Mouse (Mus musculus) 3134 (cell line): ENCODE measurements around the gene 1700017N19Rik.
"Not testable (repeated sequence)": the region's sequence is repeated elsewhere in the genome, so short reads cannot be mapped to it uniquely, and the experiment has no call there.

ENCODE experiments used
- DNase-seq: peaks from one replicate; pipeline ENCODE4 v3.0.0-alpha.2; 2011; ENCODE audit warnings: low spot score; ENCODE audit not compliant: insufficient read length; ENCODE audit errors: extremely low read depth

Gene 1700017N19Rik

GRCm38 (mm10) chr10:100590323-100590722, at the start of gene 1700017N19Rik, which contains the start of gene 4930430F08Rik:
1700017N19Rik (plus strand) TSS chr10:100590484.
4930430F08Rik (minus strand) TSS chr10:100590423.
- DNase-seq = no peak

- DNase-seq = no peak
Observed at GRCm38 (mm10) chr10:100556566-100557175, 33.6 kb upstream of the 1700017N19Rik start.

- not testable (repeated sequence) for DNase-seq
Observed at GRCm38 (mm10) chr10:100560194-100560883, 29.9 kb upstream of the 1700017N19Rik start.

- no peak for DNase-seq
Observed at GRCm38 (mm10) chr10:100564112-100564511, 26.2 kb upstream of the 1700017N19Rik start.

GRCm38 (mm10) chr10:100571707-100572106, 18.6 kb upstream of the 1700017N19Rik start:
- no peak for DNase-seq

- DNase-seq = no peak
Observed at GRCm38 (mm10) chr10:100574505-100575149, 15.7 kb upstream of the 1700017N19Rik start.

GRCm38 (mm10) chr10:100575294-100575693, 15.0 kb upstream of the 1700017N19Rik start:
- no peak for DNase-seq

GRCm38 (mm10) chr10:100584178-100584577, 6.1 kb upstream of the 1700017N19Rik start:
- no peak for DNase-seq

GRCm38 (mm10) chr10:100588524-100588923, 1.8 kb upstream of the 1700017N19Rik start:
- DNase-seq = no peak

- DNase-seq = peak; percentile 85
Observed at GRCm38 (mm10) chr10:100588932-100589388, 1.3 kb upstream of the 1700017N19Rik start.

- DNase-seq = no peak
Observed at GRCm38 (mm10) chr10:100598339-100598738, 8.1 kb downstream of the 1700017N19Rik start.

- DNase-seq = no peak
Observed at GRCm38 (mm10) chr10:100603511-100603910, 13.2 kb downstream of the 1700017N19Rik start.

- DNase-seq = no peak
Observed at GRCm38 (mm10) chr10:100604254-100604653, 14.0 kb downstream of the 1700017N19Rik start.

GRCm38 (mm10) chr10:100617233-100617903, 27.1 kb downstream of the 1700017N19Rik start:
- no peak for DNase-seq

- DNase-seq = no peak
Observed at GRCm38 (mm10) chr10:100619474-100619873, 29.2 kb downstream of the 1700017N19Rik start.

- DNase-seq = no peak
Observed at GRCm38 (mm10) chr10:100620040-100620439, 29.8 kb downstream of the 1700017N19Rik start.

GRCm38 (mm10) chr10:100622494-100622893, 32.2 kb downstream of the 1700017N19Rik start:
- no peak for DNase-seq

- DNase-seq = peak; percentile 37
Observed at GRCm38 (mm10) chr10:100629762-100630438, 39.6 kb downstream of the 1700017N19Rik start.

GRCm38 (mm10) chr10:100642887-100643286, 52.6 kb downstream of the 1700017N19Rik start:
- no peak for DNase-seq

GRCm38 (mm10) chr10:100645331-100645935, 55.1 kb downstream of the 1700017N19Rik start:
- peak; percentile 33 for DNase-seq
